Mouse (Mus musculus) hindbrain, embryonic 15.5 days (tissue): Measurements from ENCODE around the gene Ms4a14. TPM values are rescaled to one million over a fixed set of nuclear protein-coding genes. Genes with fewer than 3 reads are reported as not detected.

ENCODE experiments used
- polyA plus RNA-seq: library from polyadenylated mRNA; unstranded; fragments of >200 nt; fragmentation: Nextera tagmentation; extraction: Ambion mirVana; gene quantifications from 2 replicates; pipeline ENCODE4 v1.2.1, GENCODE M21; 2015

The Ms4a14 gene
- polyA plus RNA-seq, 1 experiment from 2014 or later = not detected

Other genes starting within 250 kb of the Ms4a14 start
- gene Ms4a8a, start 233.4 kb downstream of the Ms4a14 start, polyA plus RNA-seq = not detected in 2 replicates
- not detected in 2 replicates for gene 1700017D01Rik, start 183.6 kb downstream of the Ms4a14 start, polyA plus RNA-seq
- not detected in 2 replicates for gene 1700025F22Rik, start 149.1 kb downstream of the Ms4a14 start, polyA plus RNA-seq
- gene Ms4a13, start 117.7 kb downstream of the Ms4a14 start, polyA plus RNA-seq = not detected in 2 replicates
- gene Ms4a12, start 82.0 kb downstream of the Ms4a14 start, polyA plus RNA-seq = not detected in 2 replicates
- gene Ms4a1, start 48.2 kb downstream of the Ms4a14 start, polyA plus RNA-seq = not detected in 2 replicates
- not detected in 2 replicates for gene Ms4a5, start 30.6 kb downstream of the Ms4a14 start, polyA plus RNA-seq
- 4.0 and 4.4 TPM in 2 replicates for gene Ms4a7, start 21.7 kb upstream of the Ms4a14 start, polyA plus RNA-seq
- 2.3 and 3.0 TPM in 2 replicates for gene Ms4a4a, start 61.1 kb upstream of the Ms4a14 start, polyA plus RNA-seq
- 2.1 TPM in 1 of 2 replicates, not detected in the other for gene Ms4a4c, start 90.3 kb upstream of the Ms4a14 start, polyA plus RNA-seq
- 0.09 TPM in 1 of 2 replicates, not detected in the other for gene Ms4a4b, start 129.1 kb upstream of the Ms4a14 start, polyA plus RNA-seq
- gene Ms4a6c, start 154.9 kb upstream of the Ms4a14 start, polyA plus RNA-seq = 1.6 and 4.5 TPM in 2 replicates
- 0.31 TPM in 1 of 2 replicates, not detected in the other for gene Gm8369, start 171.5 kb upstream of the Ms4a14 start, polyA plus RNA-seq
- gene Ms4a6b, start 202.1 kb upstream of the Ms4a14 start, polyA plus RNA-seq = 2.0 and 3.8 TPM in 2 replicates
- 0.10 TPM in 1 of 2 replicates, not detected in the other for gene Ms4a4d, start 222.3 kb upstream of the Ms4a14 start, polyA plus RNA-seq